Mouse (Mus musculus) MEL (cell line): Measurements from ENCODE around the gene Nos1ap. TPM values are rescaled to one million over a fixed set of nuclear protein-coding genes. Genes with fewer than 3 reads are reported as not detected.

ENCODE experiments used
- DNase-seq: peaks from one replicate; pipeline ENCODE4 v3.0.0; 2011; ENCODE audit warnings: low read depth, low spot score
- H3K27ac ChIP-seq: 2 replicates; pipeline ENCODE4 v1.5.1; 2012; ENCODE audit warnings: low read depth, mild to moderate bottlenecking, control low read depth, low read length, moderate library complexity; ENCODE audit not compliant: control insufficient read depth
- H3K27me3 ChIP-seq, 2 experiments: fragments of 150-350 bp in 1 of 2; sonication (generic) in 1 of 2; 2 replicates each; pipeline ENCODE4 v1.6.1; 2012; ENCODE audit warnings: low read length in 2 of 2, mild to moderate bottlenecking in 2 of 2, improper control_type of control experiment in 1 of 2, moderate library complexity in 1 of 2; ENCODE audit not compliant: insufficient read depth in 2 of 2, control insufficient read depth in 1 of 2
- H3K36me3 ChIP-seq, 2 experiments: 2 replicates each; pipeline ENCODE4 v1.6.1; 2012 to 2014; ENCODE audit warnings: low read length in 2 of 2, improper control_type of control experiment in 1 of 2, inconsistent platforms in 1 of 2, mild to moderate bottlenecking in 1 of 2; ENCODE audit not compliant: insufficient read depth in 2 of 2, control insufficient read depth in 1 of 2
- H3K4me1 ChIP-seq, 2 experiments: fragments of 150-350 bp in 1 of 2; sonication (generic) in 1 of 2; 2 replicates each; pipeline ENCODE4 v1.6.1; 2012; ENCODE audit warnings: low read length in 2 of 2, improper control_type of control experiment in 1 of 2, mild to moderate bottlenecking in 1 of 2; ENCODE audit not compliant: insufficient read depth in 2 of 2, control insufficient read depth in 1 of 2
- H3K4me3 ChIP-seq, 2 experiments: fragments of 150-350 bp in 1 of 2; sonication (generic) in 1 of 2; 2 replicates each; pipeline ENCODE4 v1.5.1; 2012; ENCODE audit warnings: low read depth in 2 of 2, low read length in 2 of 2, mild to moderate bottlenecking in 2 of 2, moderate library complexity in 2 of 2, control low read depth in 1 of 2, improper control_type of control experiment in 1 of 2; ENCODE audit not compliant: control insufficient read depth in 1 of 2, insufficient read depth in 1 of 2
- H3K79me2 ChIP-seq: 2 replicates; pipeline ENCODE4 v1.6.1; 2012; ENCODE audit warnings: mild to moderate bottlenecking, low read length, moderate library complexity; ENCODE audit not compliant: control insufficient read depth, poor library complexity, insufficient read depth
- H3K9ac ChIP-seq: 2 replicates; pipeline ENCODE4 v1.6.1; 2012; ENCODE audit warnings: low read depth, mild to moderate bottlenecking, control low read depth, low read length, moderate library complexity; ENCODE audit not compliant: control insufficient read depth, poor library complexity, severe bottlenecking
- H3K9me3 ChIP-seq: fragments of 150-350 bp; sonication (generic); replicated peaks from 2 replicates; pipeline ENCODE4 v1.6.1; 2012; ENCODE audit warnings: mild to moderate bottlenecking, low read length, improper control_type of control experiment, moderate library complexity; ENCODE audit not compliant: insufficient read depth
- CTCF ChIP-seq, 3 experiments: IDR thresholded peaks in 2 of 3; conservative IDR thresholded peaks in 1 of 3; 2 replicates each; pipeline ENCODE4 v1.5.1; 2011 to 2012; ENCODE audit warnings: low read length in 3 of 3, low read depth in 2 of 3, mild to moderate bottlenecking in 2 of 3, improper control_type of control experiment in 1 of 3, inconsistent platforms in 1 of 3, mixed read lengths in 1 of 3, moderate library complexity in 1 of 3; ENCODE audit not compliant: control insufficient read depth in 1 of 3, insufficient read depth in 1 of 3, poor library complexity in 1 of 3, severe bottlenecking in 1 of 3
- ELF1 ChIP-seq: IDR thresholded peaks from 2 replicates; pipeline ENCODE4 v1.6.1; 2014; ENCODE audit warnings: low read depth, mild to moderate bottlenecking, inconsistent platforms, low read length, improper control_type of control experiment, moderate library complexity
- EP300 ChIP-seq, 2 experiments: IDR thresholded peaks; 2 replicates each; pipeline ENCODE4 v1.6.1; 2011; ENCODE audit warnings: improper control_type of control experiment in 2 of 2, low read length in 2 of 2, low read depth in 1 of 2, mild to moderate bottlenecking in 1 of 2
- ETS1 ChIP-seq: IDR thresholded peaks from 2 replicates; pipeline ENCODE4 v1.6.1; 2012; ENCODE audit warnings: low read depth, mild to moderate bottlenecking, inconsistent platforms, low read length, improper control_type of control experiment, moderate library complexity
- HCFC1 ChIP-seq: IDR thresholded peaks from 2 replicates; pipeline ENCODE4 v1.6.1; 2012; ENCODE audit warnings: low read depth, mild to moderate bottlenecking, inconsistent platforms, low read length, improper control_type of control experiment, moderate library complexity
- MYC ChIP-seq: IDR thresholded peaks from 2 replicates; pipeline ENCODE4 v1.6.1; 2011; ENCODE audit warnings: low read depth, mild to moderate bottlenecking, low read length, improper control_type of control experiment, moderate library complexity
- NELFE ChIP-seq: IDR thresholded peaks from 2 replicates; pipeline ENCODE4 v1.6.1; 2011; ENCODE audit warnings: low read depth, low read length, improper control_type of control experiment
- NRF1 ChIP-seq: IDR thresholded peaks from 2 replicates; pipeline ENCODE4 v1.6.1; 2014; ENCODE audit warnings: low read depth, mild to moderate bottlenecking, inconsistent platforms, low read length, improper control_type of control experiment, moderate library complexity; ENCODE audit not compliant: poor library complexity, insufficient read depth, severe bottlenecking
- POLR2AphosphoS2 ChIP-seq: IDR thresholded peaks from 2 replicates; pipeline ENCODE4 v1.6.1; 2011; ENCODE audit warnings: low read length, improper control_type of control experiment
- POLR2AphosphoS5 ChIP-seq: IDR thresholded peaks from 2 replicates; pipeline ENCODE4 v1.6.1; 2012; ENCODE audit warnings: low read depth, borderline replicate concordance, mild to moderate bottlenecking, inconsistent platforms, low read length, moderate library complexity, mixed read lengths
- TAL1 ChIP-seq: IDR thresholded peaks from 2 replicates; pipeline ENCODE4 v1.6.1; 2012; ENCODE audit warnings: mild to moderate bottlenecking, inconsistent platforms, low read length, moderate library complexity, mixed read lengths
- TCF12 ChIP-seq: IDR thresholded peaks from 2 replicates; pipeline ENCODE4 v1.6.1; 2014; ENCODE audit warnings: low read depth, mild to moderate bottlenecking, inconsistent platforms, low read length, improper control_type of control experiment, moderate library complexity
- ZMIZ1 ChIP-seq: IDR thresholded peaks from 2 replicates; pipeline ENCODE4 v1.6.1; 2012; ENCODE audit warnings: low read depth, mild to moderate bottlenecking, inconsistent platforms, low read length, improper control_type of control experiment, moderate library complexity
- ZNF384 ChIP-seq: IDR thresholded peaks from 2 replicates; pipeline ENCODE4 v1.6.1; 2012; ENCODE audit warnings: low read depth, mild to moderate bottlenecking, inconsistent platforms, low read length, improper control_type of control experiment
- polyA plus RNA-seq, 2 experiments: library from polyadenylated mRNA; stranded (reverse) in 1 of 2; unstranded in 1 of 2; fragments of >175 nt in 1 of 2; fragments of >200 nt in 1 of 2; gene quantifications; 2 replicates each; pipeline versions ENCODE4 v1.2.1 to v1.2.4; 2012; ENCODE audit warnings: low replicate concordance in 2 of 2, low read depth in 1 of 2; ENCODE audit not compliant: insufficient read length in 2 of 2, insufficient read depth in 1 of 2, missing spikeins in 1 of 2
- total RNA-seq: library from RNA; depleted of rRNA; stranded (reverse); fragments of 300-350 nt; gene quantifications from 2 replicates; pipeline ENCODE4 v1.2.3, GENCODE M21; 2012

The Nos1ap gene
- total and polyA plus RNA-seq, 3 experiments, result 0.62 to 2.4 TPM; not detected in 1

DNA sequence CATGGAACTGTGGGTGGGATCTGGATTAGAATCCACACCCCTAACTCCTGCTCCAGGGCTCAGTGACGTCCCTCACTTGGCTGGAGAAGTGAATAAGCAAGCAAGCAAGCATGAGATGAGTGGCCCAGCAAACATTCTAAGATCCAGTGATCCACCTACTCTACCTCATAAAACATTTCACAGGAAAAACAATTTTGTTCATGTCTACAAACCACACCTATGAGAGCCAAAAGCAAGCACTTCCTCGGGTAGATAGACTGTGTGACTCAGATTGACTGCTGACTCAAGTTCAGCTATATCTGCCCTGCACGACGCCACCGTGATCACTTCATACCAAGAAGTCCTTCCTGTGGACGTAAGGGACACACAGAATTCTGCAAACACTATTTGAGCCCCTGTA lies 116.2 kb downstream of the Nos1ap start:
- Histone ChIP-seq H3K27me3 (no peaks in the 10 kb centered on the region), H3K4me1 (no peaks in the 10 kb centered on the region), H3K9ac (no peak overlapping the region), H3K27ac (no peak overlapping the region), H3K36me3 (no peaks in the 10 kb centered on the region), H3K4me3 (no peak overlapping the region), H3K9me3 (no peaks in the 10 kb centered on the region), H3K79me2 (no peaks in the 10 kb centered on the region)
- no peak for DNase-seq
- TF ChIP-seq MYC (no peak), HCFC1 (no peak), NRF1 (no peak), ELF1 (no peak), ETS1 (no peak), ZMIZ1 (no peak), TCF12 (no peak), POLR2AphosphoS5 (no peak), NELFE (no peak), ZNF384 (no peak), EP300 (IDR thresholded peaks at IDR 0.05; ENCODE audit: low read depth in 1 of 2, low read length in 2 of 2) (no peak), CTCF (IDR thresholded peaks at IDR 0.05 in 2 of 3, conservative IDR thresholded peaks at IDR 0.05 in 1 of 3; ENCODE audit: control insufficient read depth in 1 of 3, insufficient read depth in 1 of 3, low read depth in 2 of 3, low read length in 3 of 3, poor library complexity in 1 of 3, severe bottlenecking in 1 of 3) (no peak)

DNA sequence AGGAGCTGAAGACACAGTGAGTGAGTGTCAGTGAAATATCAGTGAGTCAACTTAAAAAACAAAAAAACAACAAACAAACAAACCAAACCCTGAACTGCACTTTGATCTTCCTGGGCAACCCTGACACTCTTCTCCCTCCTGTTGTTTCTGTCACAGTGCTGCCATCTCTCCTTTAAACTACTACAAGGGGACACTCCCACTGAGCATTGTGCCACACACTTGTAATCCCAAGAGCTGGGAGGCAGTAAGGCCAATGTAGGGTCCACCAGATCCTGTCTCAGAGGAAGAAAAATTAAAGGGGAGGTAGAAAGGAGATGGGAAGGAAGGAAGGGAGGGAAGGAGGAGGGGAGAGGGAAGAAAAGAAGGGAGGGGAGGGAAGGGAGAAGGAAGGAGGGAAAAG lies 116.8 kb downstream of the Nos1ap start:
- Histone ChIP-seq H3K79me2 (no peaks in the 10 kb centered on the region), H3K27me3 (no peaks in the 10 kb centered on the region)
- TF ChIP-seq TAL1 (no peak), POLR2AphosphoS2 (no peak)

More for the DNA sequence above, 116.8 kb downstream of the Nos1ap start:
- Histone ChIP-seq H3K36me3 (no peaks in the 10 kb centered on the region), H3K4me1 (no peaks in the 10 kb centered on the region), H3K9me3 (no peaks in the 10 kb centered on the region), H3K27ac (no peak overlapping the region), H3K4me3 (no peak overlapping the region), H3K9ac (no peak overlapping the region)
- no peak for DNase-seq
